Mouse (Mus musculus) ES-E14 (cell line): Measurements from ENCODE around the gene Hipk4.

Source experiments
- MAFK ChIP-seq: IDR thresholded peaks from 2 replicates; pipeline ENCODE4 v1.6.1; 2014; ENCODE audit warnings: mild to moderate bottlenecking, low read depth, low read length, inconsistent platforms; ENCODE audit not compliant: insufficient read depth
- ZC3H11A ChIP-seq: IDR thresholded peaks from 2 replicates; pipeline ENCODE4 v1.6.1; 2012; ENCODE audit warnings: low read depth, mild to moderate bottlenecking, inconsistent platforms, low read length, borderline replicate concordance
- ZNF384 ChIP-seq: IDR thresholded peaks from 2 replicates; pipeline ENCODE4 v1.6.1; 2012; ENCODE audit warnings: low read depth, low read length, inconsistent platforms

- TF ChIP-seq MAFK = no peak
- TF ChIP-seq ZC3H11A = no peak
- TF ChIP-seq ZNF384 = no peak
Measured at GRCm38 (mm10) chr7:27481627-27481969, 41.5 kb upstream of the Hipk4 start.
